Mouse (Mus musculus) adrenal gland, postnatal 10 days (tissue): ENCODE results near the gene Exoc2. TPM values are rescaled to one million over a fixed set of nuclear protein-coding genes. Genes with fewer than 3 reads are reported as not detected.
A peak's percentile ranks its signal among the peaks of the same experiment; 100 is the strongest.

Source experiments
- DNase-seq: peaks from one replicate; pipeline ENCODE4 v3.0.0; 2021; ENCODE audit warnings: mixed read lengths
- total RNA-seq, 2 experiments: library from RNA; stranded (reverse); gene quantifications; 2 replicates each; pipeline ENCODE4 v1.2.3; 2021

Gene Exoc2
- total RNA-seq, 2 experiments from 2014 or later, result 22.3 to 28.2 TPM

GRCm38 (mm10) chr13:30972102-30972501 is 1.8 kb downstream of the Exoc2 start:
- DNase-seq, result no peak

- DNase-seq, result no peak
Observed at GRCm38 (mm10) chr13:30971047-30971446, 2.8 kb downstream of the Exoc2 start.

- DNase-seq, result no peak
Observed at GRCm38 (mm10) chr13:30968311-30968710, 5.6 kb downstream of the Exoc2 start.

- DNase-seq, result no peak
Observed at GRCm38 (mm10) chr13:30966507-30966911, 7.4 kb downstream of the Exoc2 start.

GRCm38 (mm10) chr13:30961932-30962331 is 12.0 kb downstream of the Exoc2 start:
- no peak for DNase-seq

GRCm38 (mm10) chr13:30960714-30961113 is 13.2 kb downstream of the Exoc2 start:
- no peak for DNase-seq

GRCm38 (mm10) chr13:30953580-30953979 is 20.3 kb downstream of the Exoc2 start:
- DNase-seq, result no peak

- DNase-seq, result no peak
Observed at GRCm38 (mm10) chr13:30952044-30952443, 21.8 kb downstream of the Exoc2 start.

GRCm38 (mm10) chr13:30949181-30949580 is 24.7 kb downstream of the Exoc2 start:
- DNase-seq, result no peak

- no peak for DNase-seq
Observed at GRCm38 (mm10) chr13:30947540-30947939, 26.4 kb downstream of the Exoc2 start, which contains the start of gene Hus1b. Gene Hus1b, minus strand, starts transcription at chr13:30947759.

- no peak for DNase-seq
Observed at GRCm38 (mm10) chr13:30947129-30947528, 26.8 kb downstream of the Exoc2 start.

GRCm38 (mm10) chr13:30945788-30946187 is 28.1 kb downstream of the Exoc2 start:
- no peak for DNase-seq

GRCm38 (mm10) chr13:30932972-30933371 is 40.9 kb downstream of the Exoc2 start:
- no peak for DNase-seq

GRCm38 (mm10) chr13:30931613-30932012 is 42.3 kb downstream of the Exoc2 start:
- no peak for DNase-seq

GRCm38 (mm10) chr13:30929119-30929518 is 44.8 kb downstream of the Exoc2 start:
- DNase-seq, result no peak

GRCm38 (mm10) chr13:30924269-30924668 is 49.6 kb downstream of the Exoc2 start:
- DNase-seq, result no peak

- DNase-seq, result no peak
Observed at GRCm38 (mm10) chr13:30921914-30922313, 52.0 kb downstream of the Exoc2 start.

- DNase-seq, result no peak
Observed at GRCm38 (mm10) chr13:30913757-30914156, 60.1 kb downstream of the Exoc2 start.

GRCm38 (mm10) chr13:30913028-30913427 is 60.9 kb downstream of the Exoc2 start:
- DNase-seq, result no peak

GRCm38 (mm10) chr13:30911931-30912625 is 61.8 kb downstream of the Exoc2 start:
- no peak for DNase-seq

- DNase-seq, result no peak
Observed at GRCm38 (mm10) chr13:30910889-30911288, 63.0 kb downstream of the Exoc2 start.

- peak; percentile 70 for DNase-seq
Observed at GRCm38 (mm10) chr13:30902286-30902685, 71.6 kb downstream of the Exoc2 start.

- DNase-seq, result no peak
Observed at GRCm38 (mm10) chr13:30901387-30902041, 72.4 kb downstream of the Exoc2 start.
